Mouse (Mus musculus) cerebellum, adult 2 months (tissue): ENCODE results near the gene Rundc3b. TPM values are rescaled to one million over a fixed set of nuclear protein-coding genes. Genes with fewer than 3 reads are reported as not detected.

Source experiments
- DNase-seq, 2 experiments: peaks; one replicate each; pipeline ENCODE4 v3.0.0; 2021
- H3K27ac ChIP-seq: fragments of 200-500 bp; 2 replicates; pipeline ENCODE4 v1.5.1; 2012; ENCODE audit warnings: low read length, control low read depth, inconsistent platforms; ENCODE audit not compliant: insufficient read depth
- H3K27me3 ChIP-seq: fragments of 200-500 bp; 2 replicates; pipeline ENCODE4 v1.6.1; 2012; ENCODE audit warnings: inconsistent platforms, mild to moderate bottlenecking, low read length, moderate library complexity; ENCODE audit not compliant: control insufficient read depth, insufficient read depth
- H3K4me1 ChIP-seq: fragments of 200-500 bp; 2 replicates; pipeline ENCODE4 v1.6.1; 2011; ENCODE audit warnings: low read length; ENCODE audit not compliant: control insufficient read depth, insufficient read depth
- H3K4me3 ChIP-seq: fragments of 200-500 bp; replicated peaks from 2 replicates; pipeline ENCODE3; 2011; ENCODE audit warnings: mild to moderate bottlenecking, low read depth, low read length, control low read depth; ENCODE audit not compliant: insufficient read depth
- CTCF ChIP-seq: fragments of 200-500 bp; IDR thresholded peaks from 2 replicates; pipeline ENCODE4 v1.5.1; 2011; ENCODE audit warnings: low read depth, mild to moderate bottlenecking, control low read depth, low read length, moderate library complexity, borderline replicate concordance; ENCODE audit not compliant: insufficient read depth
- POLR2A ChIP-seq: fragments of 200-500 bp; IDR thresholded peaks from 2 replicates; pipeline ENCODE4 v1.6.1; 2011; ENCODE audit warnings: low read length, control low read depth, borderline replicate concordance; ENCODE audit not compliant: insufficient read depth
- WGBS: fragments of 180-500 bp; shearing (Covaris S2); methylation state at CpG from one replicate; pipeline ENCODE4 v1.1.7; 2018; 5-methylcytosine and 5-hydroxymethylcytosine counted together
- polyA plus RNA-seq: library from polyadenylated mRNA; depleted of rRNA; stranded (reverse); fragments of >200 nt; gene quantifications from 2 replicates; pipeline ENCODE4 v1.2.3, GENCODE M21; 2012

The Rundc3b gene
- polyA plus RNA-seq, 1 experiment = 15.5 TPM

- Histone ChIP-seq H3K4me1 (no peaks in the 10 kb centered on the region), H3K27ac (no peak overlapping the region), H3K4me3 (no peak overlapping the region), H3K27me3 (no peaks in the 10 kb centered on the region)
- WGBS = 85% methylated on average over 7 of the region's 7 CpGs
- no peak for TF ChIP-seq POLR2A
- TF ChIP-seq CTCF = no peak
- DNase-seq = no peak
Observed at GRCm38 (mm10) chr5:8541120-8542117, 81.3 kb downstream of the Rundc3b start.

GRCm38 (mm10) chr5:8519006-8519405, 103.7 kb downstream of the Rundc3b start:
- Histone ChIP-seq H3K4me1 (no peaks in the 10 kb centered on the region), H3K27ac (no peak overlapping the region), H3K4me3 (no peak overlapping the region), H3K27me3 (no peaks in the 10 kb centered on the region)
- 62% methylated on average over 3 of the region's 3 CpGs for WGBS
- TF ChIP-seq CTCF (no peak), POLR2A (no peak)
- DNase-seq = no peak

GRCm38 (mm10) chr5:8491778-8492177, 131.0 kb downstream of the Rundc3b start:
- H3K27me3 ChIP-seq = no peaks in the 10 kb centered on the region
- TF ChIP-seq CTCF (no peak), POLR2A (no peak)
- 84% methylated on average over 4 of the region's 4 CpGs for WGBS

GRCm38 (mm10) chr5:8489471-8490110, 133.2 kb downstream of the Rundc3b start:
- 33% methylated on average over 6 of the region's 6 CpGs for WGBS
- no peaks in the 10 kb centered on the region for H3K27me3 ChIP-seq
- H3K4me3 ChIP-seq = no peak overlapping the region
- peak in 1 of 2 experiments; percentile 14 for DNase-seq
- H3K27ac ChIP-seq = no peak overlapping the region
- TF ChIP-seq POLR2A = no peak
- TF ChIP-seq CTCF = no peak
- H3K4me1 ChIP-seq = no peaks in the 10 kb centered on the region

More at GRCm38 (mm10) chr5:8491778-8492177, 131.0 kb downstream of the Rundc3b start:
- no peak for DNase-seq
- no peak overlapping the region for H3K4me3 ChIP-seq
- no peaks in the 10 kb centered on the region for H3K4me1 ChIP-seq
- H3K27ac ChIP-seq = no peak overlapping the region

- TF ChIP-seq POLR2A (no peak), CTCF (no peak)
- WGBS = 51% methylated on average over 2 of the region's 2 CpGs
- Histone ChIP-seq H3K27ac (no peak overlapping the region), H3K4me1 (no peaks in the 10 kb centered on the region), H3K4me3 (no peak overlapping the region), H3K27me3 (no peaks in the 10 kb centered on the region)
- DNase-seq = no peak
Observed at GRCm38 (mm10) chr5:8488701-8489297, 134.0 kb downstream of the Rundc3b start.

GRCm38 (mm10) chr5:8487989-8488700, 134.6 kb downstream of the Rundc3b start:
- no peak for DNase-seq
- WGBS = 36% methylated on average over 4 of the region's 4 CpGs
- Histone ChIP-seq H3K4me1 (no peaks in the 10 kb centered on the region; the same call in 1 of the 2 replicates), H3K27me3 (no peaks in the 10 kb centered on the region), H3K27ac (no peak overlapping the region), H3K4me3 (no peak overlapping the region)
- no peak for TF ChIP-seq CTCF
- TF ChIP-seq POLR2A = no peak

GRCm38 (mm10) chr5:8456561-8456960, 166.2 kb downstream of the Rundc3b start:
- Histone ChIP-seq H3K4me3 (no peak overlapping the region), H3K27ac (no peak overlapping the region), H3K4me1 (no peaks in the 10 kb centered on the region), H3K27me3 (no peaks in the 10 kb centered on the region)
- 71% methylated on average over 5 of the region's 5 CpGs for WGBS
- TF ChIP-seq POLR2A = no peak
- DNase-seq = no peak
